Mouse (Mus musculus) kidney, embryonic 15.5 days (tissue): ENCODE results near the gene H2afx. TPM values are rescaled to one million over a fixed set of nuclear protein-coding genes. Genes with fewer than 3 reads are reported as not detected.
"Not testable (repeated sequence)": the region's sequence is repeated elsewhere in the genome, so short reads cannot be mapped to it uniquely, and the experiment has no call there.

Source experiments
- ATAC-seq: fragments of 200-750 bp; cut with Nextera tagmentation; replicated peaks from 2 replicates; pipeline ENCODE4 v1.8.0; 2017; ENCODE audit warnings: moderate TSS enrichment; ENCODE audit not compliant: low FRiP score
- H3K27ac ChIP-seq: fragments of 300-500 bp; sonication (generic); 2 replicates; pipeline ENCODE4 v1.5.1; 2015; ENCODE audit warnings: mild to moderate bottlenecking, inconsistent platforms
- H3K27me3 ChIP-seq: fragments of 300-500 bp; sonication (generic); 2 replicates; pipeline ENCODE4 v1.6.1; 2015; ENCODE audit warnings: inconsistent platforms
- H3K36me3 ChIP-seq: fragments of 300-500 bp; sonication (generic); 2 replicates; pipeline ENCODE4 v1.6.1; 2015; ENCODE audit warnings: inconsistent platforms
- H3K4me1 ChIP-seq: fragments of 300-500 bp; sonication (generic); 2 replicates; pipeline ENCODE4 v1.6.1; 2015; ENCODE audit warnings: inconsistent platforms
- H3K4me2 ChIP-seq: fragments of 300-500 bp; sonication (generic); 2 replicates; pipeline ENCODE4 v1.6.1; 2015; ENCODE audit warnings: moderate library complexity, mild to moderate bottlenecking, inconsistent platforms
- H3K4me3 ChIP-seq: fragments of 300-500 bp; sonication (generic); replicated peaks from 2 replicates; pipeline ENCODE4 v1.5.1; 2015; ENCODE audit warnings: mild to moderate bottlenecking, inconsistent platforms
- H3K9ac ChIP-seq: fragments of 300-500 bp; sonication (generic); 2 replicates; pipeline ENCODE4 v1.6.1; 2015; ENCODE audit warnings: mild to moderate bottlenecking, inconsistent platforms
- H3K9me3 ChIP-seq: fragments of 300-500 bp; sonication (generic); replicated peaks from 2 replicates; pipeline ENCODE4 v1.6.1; 2016; ENCODE audit warnings: inconsistent platforms
- WGBS: fragments of 180-500 bp; shearing (Covaris S2); methylation state at CpG from one replicate; pipeline ENCODE4 v1.1.7; 2015; ENCODE audit warnings: mixed read lengths; 5-methylcytosine and 5-hydroxymethylcytosine counted together
- polyA plus RNA-seq: library from polyadenylated mRNA; unstranded; fragments of >200 nt; fragmentation: Nextera tagmentation; extraction: Ambion mirVana; gene quantifications from 2 replicates; pipeline ENCODE4 v1.2.1, GENCODE M21; 2015

The H2afx gene
- polyA plus RNA-seq, 1 experiment from 2014 or later, result 426 TPM

DNA sequence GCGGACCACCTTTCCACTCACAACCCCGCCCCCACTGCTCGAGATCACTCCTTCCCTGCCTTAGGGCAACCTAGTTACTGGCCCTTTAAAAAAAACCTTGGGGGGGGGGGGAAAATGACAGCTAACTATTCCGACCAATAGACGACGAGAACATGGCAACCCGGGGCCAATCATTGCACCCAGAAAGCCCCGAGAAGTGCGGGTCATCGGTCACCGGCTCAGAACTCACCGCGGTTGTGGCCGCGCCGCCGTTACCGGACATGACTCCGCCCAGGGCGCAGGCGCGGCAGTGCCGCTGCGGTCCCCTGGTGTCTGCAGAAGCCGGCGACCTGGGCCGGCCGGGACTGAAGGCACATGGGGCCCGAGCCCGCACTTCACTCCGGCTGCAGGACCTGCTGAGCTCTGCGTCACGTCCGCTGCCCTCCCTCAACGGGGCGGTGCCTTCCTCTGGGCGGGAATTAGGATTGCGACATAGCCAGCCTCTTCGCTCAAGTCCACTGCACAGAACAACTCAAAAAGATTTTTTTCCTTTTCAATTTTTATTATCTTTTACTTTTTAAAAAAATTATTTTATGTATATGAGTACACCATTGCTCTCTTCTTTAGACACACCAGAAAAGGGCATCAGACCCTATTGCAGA, 9.4 kb downstream of the H2afx start, which contains the start of gene Hmbs:
Gene Hmbs (minus strand): TSS at position 448 of the 641 bp plus-strand sequence.
- ATAC-seq, result peak; percentile 95

DNA sequence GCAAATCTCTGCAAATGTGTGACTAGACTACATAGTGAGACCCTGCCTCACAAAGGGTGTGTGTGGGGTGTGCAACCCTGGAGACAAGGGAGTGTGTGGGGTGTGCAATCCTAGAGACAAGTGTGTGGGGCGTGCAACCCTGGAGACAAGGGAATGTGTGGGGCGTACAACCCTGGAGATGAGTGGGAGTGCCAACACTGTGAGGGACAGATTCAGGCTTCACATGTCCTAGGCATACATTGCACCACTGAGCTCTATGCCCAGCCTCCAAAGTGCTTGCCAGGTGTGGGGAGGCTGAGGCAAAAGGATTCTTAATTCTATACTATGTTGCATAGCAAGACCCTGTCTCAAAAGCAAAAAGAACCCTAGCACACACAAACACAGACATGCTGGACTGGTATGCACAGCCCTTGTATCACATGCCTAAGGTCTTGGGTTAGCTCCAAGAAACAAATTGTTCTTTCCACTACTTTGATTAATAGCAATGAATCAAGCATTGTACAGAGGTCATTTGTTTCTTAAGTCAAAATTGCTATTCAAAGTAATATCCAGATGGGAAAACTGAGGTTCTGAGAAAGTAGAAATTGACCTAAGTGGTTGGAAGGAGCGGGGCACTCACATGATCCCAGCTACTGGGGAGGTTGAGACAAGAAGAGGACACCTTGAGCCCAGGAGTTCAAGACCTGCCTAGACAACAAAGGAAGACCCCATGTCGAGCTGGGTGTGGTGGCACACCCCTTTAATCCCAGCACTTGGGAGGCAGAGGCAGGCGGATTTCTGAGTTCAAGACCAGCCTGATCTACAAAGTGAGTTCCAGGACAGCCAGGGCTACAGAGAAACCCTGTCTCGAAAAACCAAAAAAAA, 11.3 kb downstream of the H2afx start:
- no peak overlapping the region for H3K4me3 ChIP-seq
- no peak overlapping the region for H3K4me2 ChIP-seq
- WGBS, result 92% methylated on average over 6 of the region's 6 CpGs
- ATAC-seq, result no peak
- H3K27ac ChIP-seq, result no peak overlapping the region
- H3K9ac ChIP-seq, result no peak overlapping the region
- no peaks in the 10 kb centered on the region for H3K9me3 ChIP-seq
- peaks cover 52% of the 10 kb centered on the region for H3K36me3 ChIP-seq
- H3K27me3 ChIP-seq, result no peaks in the 10 kb centered on the region
- peaks cover 18% of the 10 kb centered on the region for H3K4me1 ChIP-seq

More for the DNA sequence above, 9.4 kb downstream of the H2afx start, which contains the start of gene Hmbs:
- Histone ChIP-seq H3K36me3 (peaks cover 50% of the 10 kb centered on the region), H3K27ac (peak within 1 kb of the TSS; percentile 100), H3K4me3 (peak within 1 kb of the TSS; percentile 95), H3K4me2 (peak within 1 kb of the TSS; percentile 77), H3K9ac (peak within 1 kb of the TSS; percentile 91), H3K27me3 (no peaks in the 10 kb centered on the region), H3K4me1 (peaks cover 18% of the 10 kb centered on the region), H3K9me3 (no peaks in the 10 kb centered on the region)
- WGBS, result 0% methylated on average over 39 of the region's 39 CpGs

DNA sequence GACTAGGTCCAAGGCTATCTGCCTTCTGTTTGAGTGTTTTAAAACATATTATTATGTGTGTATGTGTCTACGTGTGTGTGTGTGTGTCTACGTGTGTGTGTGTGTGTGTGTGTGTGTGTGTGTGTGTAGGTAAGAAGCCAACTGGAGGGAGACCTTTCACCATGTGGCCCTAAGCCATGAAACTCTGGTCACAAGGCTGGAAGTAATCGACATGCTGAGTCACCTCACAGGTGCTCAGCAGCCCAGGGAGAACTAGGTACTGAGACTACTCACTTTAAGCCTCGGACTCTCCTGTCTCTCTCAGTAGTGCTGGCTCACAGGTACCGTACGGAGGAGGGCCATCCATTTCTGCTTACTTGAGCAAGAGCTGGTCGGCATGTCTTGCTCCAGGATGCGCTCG, 12.7 kb downstream of the H2afx start:
- H3K9me3 ChIP-seq, result no peaks in the 10 kb centered on the region
- peaks cover 57% of the 10 kb centered on the region for H3K36me3 ChIP-seq
- no peak overlapping the region for H3K4me2 ChIP-seq
- no peak overlapping the region for H3K9ac ChIP-seq
- H3K4me1 ChIP-seq, result peaks cover 16% of the 10 kb centered on the region
- H3K27me3 ChIP-seq, result no peaks in the 10 kb centered on the region
- H3K27ac ChIP-seq, result no peak overlapping the region
- WGBS, result 90% methylated on average over 9 of the region's 9 CpGs
- H3K4me3 ChIP-seq, result no peak overlapping the region
- ATAC-seq, result no peak

DNA sequence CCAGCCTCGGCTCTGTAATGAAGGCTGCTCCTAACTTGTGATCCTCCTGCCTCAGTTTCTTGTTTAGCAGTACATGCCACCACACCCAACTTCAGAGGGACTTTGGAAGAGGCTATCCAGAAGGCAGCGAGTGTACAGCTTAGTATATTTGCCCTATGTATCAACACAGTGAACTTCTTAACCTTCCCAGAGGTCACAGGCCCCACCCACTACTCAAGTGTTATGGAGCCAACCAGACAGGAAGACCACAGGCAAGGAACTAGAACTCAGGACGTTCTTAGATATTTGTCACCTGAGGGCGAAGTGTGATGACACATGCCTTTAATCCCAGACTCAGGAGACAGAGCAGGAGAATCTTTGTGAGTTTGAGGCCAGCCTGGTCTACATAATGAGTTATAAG, 13.1 kb downstream of the H2afx start:
- Histone ChIP-seq H3K27ac (no peak overlapping the region), H3K4me1 (peaks cover 11% of the 10 kb centered on the region), H3K27me3 (no peaks in the 10 kb centered on the region), H3K9me3 (no peaks in the 10 kb centered on the region), H3K9ac (no peak overlapping the region), H3K4me2 (no peak overlapping the region), H3K36me3 (peaks cover 62% of the 10 kb centered on the region), H3K4me3 (no peak overlapping the region)
- WGBS, result 91% methylated on average over 4 of the region's 4 CpGs
- no peak for ATAC-seq

DNA sequence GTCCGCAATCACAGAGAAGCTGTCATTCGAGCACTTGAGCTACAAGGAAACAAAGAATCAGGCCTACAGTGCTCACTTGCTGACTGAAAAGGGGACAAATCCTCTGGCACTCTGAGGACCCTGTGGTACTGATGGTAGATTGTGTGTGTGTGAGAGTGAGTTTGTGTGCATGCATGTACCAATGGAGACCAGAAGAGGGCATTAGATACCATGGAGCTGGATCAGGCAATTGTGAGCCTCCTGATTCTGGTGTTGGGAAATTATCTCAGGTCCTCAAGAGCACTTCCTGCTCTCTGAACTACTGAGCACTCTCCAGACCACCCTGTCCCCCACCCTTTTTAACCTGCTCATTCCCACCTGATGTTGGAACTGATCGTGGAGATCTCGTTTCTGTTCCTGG, 14.1 kb downstream of the H2afx start:
- ATAC-seq, result no peak
- peaks cover 71% of the 10 kb centered on the region for H3K36me3 ChIP-seq
- WGBS, result 97% methylated on average over 4 of the region's 4 CpGs

GRCm38 (mm10) chr9:44351396-44351795, 16.9 kb downstream of the H2afx start:
- Histone ChIP-seq H3K27ac (no peak overlapping the region), H3K36me3 (peaks cover 98% of the 10 kb centered on the region), H3K27me3 (no peaks in the 10 kb centered on the region), H3K4me2 (no peak overlapping the region), H3K4me1 (no peaks in the 10 kb centered on the region), H3K9me3 (no peaks in the 10 kb centered on the region), H3K9ac (no peak overlapping the region), H3K4me3 (no peak overlapping the region)
- ATAC-seq, result no peak
- WGBS, result 94% methylated on average over 4 of the region's 4 CpGs

More for the DNA sequence above, 14.1 kb downstream of the H2afx start:
- H3K4me2 ChIP-seq, result no peak overlapping the region
- no peak overlapping the region for H3K9ac ChIP-seq
- H3K4me1 ChIP-seq, result peaks cover 3% of the 10 kb centered on the region; the same call in 1 of the 2 replicates
- H3K27me3 ChIP-seq, result no peaks in the 10 kb centered on the region
- no peak overlapping the region for H3K4me3 ChIP-seq
- H3K9me3 ChIP-seq, result no peaks in the 10 kb centered on the region
- no peak overlapping the region for H3K27ac ChIP-seq

DNA sequence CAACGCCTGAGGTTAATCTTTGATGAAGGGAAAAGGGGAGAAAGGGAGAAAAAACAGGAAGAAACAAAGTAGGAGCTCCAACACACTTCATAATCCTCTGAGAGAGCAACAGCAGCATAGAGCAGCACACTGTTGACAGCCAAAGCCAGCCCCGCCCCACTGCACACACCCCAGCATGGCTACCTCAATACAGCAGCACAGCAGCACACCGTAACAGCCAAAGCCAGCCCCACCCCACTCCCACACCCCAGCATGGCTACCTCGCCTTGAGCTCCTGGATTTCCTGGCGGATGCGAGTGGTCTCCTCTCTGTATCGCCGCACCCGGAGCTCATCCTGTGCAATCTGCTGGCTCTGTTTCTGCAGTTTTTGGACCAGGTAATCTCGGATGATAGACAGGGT, 17.8 kb downstream of the H2afx start:
- Histone ChIP-seq H3K27me3 (no peaks in the 10 kb centered on the region), H3K36me3 (peaks cover 98% of the 10 kb centered on the region), H3K27ac (no peak overlapping the region), H3K4me3 (no peak overlapping the region), H3K4me1 (no peaks in the 10 kb centered on the region), H3K4me2 (no peak overlapping the region), H3K9me3 (no peaks in the 10 kb centered on the region), H3K9ac (no peak overlapping the region)
- 91% methylated on average over 10 of the region's 10 CpGs for WGBS
- ATAC-seq, result no peak

GRCm38 (mm10) chr9:44353142-44353541, 18.6 kb downstream of the H2afx start:
- no peak overlapping the region for H3K9ac ChIP-seq
- 95% methylated on average over 6 of the region's 6 CpGs for WGBS

GRCm38 (mm10) chr9:44357207-44357606, 22.7 kb downstream of the H2afx start:
- Histone ChIP-seq H3K9ac (no peak overlapping the region), H3K4me1 (peaks cover 8% of the 10 kb centered on the region), H3K27me3 (no peaks in the 10 kb centered on the region), H3K4me3 (no peak overlapping the region), H3K4me2 (no peak overlapping the region), H3K9me3 (no peaks in the 10 kb centered on the region), H3K36me3 (peaks cover 77% of the 10 kb centered on the region), H3K27ac (no peak overlapping the region)
- 73% methylated on average over 4 of the region's 4 CpGs for WGBS
- no peak for ATAC-seq

More at GRCm38 (mm10) chr9:44353142-44353541, 18.6 kb downstream of the H2afx start:
- no peaks in the 10 kb centered on the region for H3K9me3 ChIP-seq
- peaks cover 98% of the 10 kb centered on the region for H3K36me3 ChIP-seq
- ATAC-seq, result no peak
- no peaks in the 10 kb centered on the region for H3K4me1 ChIP-seq
- H3K27me3 ChIP-seq, result no peaks in the 10 kb centered on the region
- no peak overlapping the region for H3K4me2 ChIP-seq
- no peak overlapping the region for H3K27ac ChIP-seq
- H3K4me3 ChIP-seq, result no peak overlapping the region

DNA sequence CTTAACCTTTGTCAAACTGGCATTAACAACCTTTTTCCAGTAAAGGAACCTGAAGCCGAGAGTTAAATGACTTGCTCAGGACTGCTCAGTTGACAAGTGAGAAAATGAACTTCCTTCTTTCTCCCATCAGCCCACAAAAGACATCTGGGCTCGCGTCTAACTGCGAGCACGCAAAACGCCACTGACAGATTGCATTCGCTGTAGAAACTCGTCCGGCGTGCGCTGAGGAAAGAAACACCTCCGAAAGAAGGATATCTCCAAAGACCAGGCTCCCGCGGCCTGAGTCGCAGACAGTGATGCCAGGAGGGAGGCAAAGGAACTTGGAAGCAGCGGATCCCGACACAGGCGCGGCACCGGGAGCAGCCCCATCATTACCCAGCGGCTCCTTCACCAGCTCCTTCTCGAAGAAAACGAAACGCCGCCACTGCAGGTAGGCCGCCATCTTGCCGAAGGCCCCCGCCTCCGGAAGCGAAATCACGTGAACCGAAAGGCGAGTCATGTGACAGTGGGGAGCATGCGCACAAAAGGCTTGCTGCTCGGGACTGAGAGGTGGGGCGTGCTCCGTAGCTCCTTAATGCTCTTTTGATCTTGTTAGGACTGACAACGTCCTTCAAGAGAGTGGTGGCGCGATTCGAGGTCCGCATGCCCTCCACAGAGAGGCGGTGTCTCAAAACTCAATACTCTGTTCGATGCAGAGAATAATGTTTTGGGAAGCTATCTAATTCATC, 26.9 kb downstream of the H2afx start, which contains the start of gene Vps11:
Gene Vps11 (minus strand): TSS at position 481 of the 728 bp plus-strand sequence.
- peak; percentile 89 for ATAC-seq

DNA sequence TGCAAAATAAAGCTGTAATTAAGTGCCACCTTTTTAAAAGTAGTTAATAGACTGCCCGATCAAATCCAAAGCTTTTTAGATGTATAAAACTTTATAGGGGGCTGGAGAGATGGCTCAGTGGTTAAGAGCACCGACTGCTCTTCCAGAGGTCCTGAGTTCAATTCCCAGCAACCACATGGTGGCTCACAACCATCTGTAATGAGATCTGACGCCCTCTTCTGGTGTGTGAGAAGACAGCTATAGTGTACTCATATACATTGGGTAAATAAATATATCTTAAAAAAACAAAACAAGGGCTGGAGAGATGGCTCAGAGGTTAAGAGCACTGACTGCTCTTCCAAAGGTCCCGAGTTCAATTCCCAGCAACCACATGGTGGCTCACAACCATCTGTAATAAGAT, 27.4 kb downstream of the H2afx start:
- peak overlapping the region; percentile 76 for H3K4me2 ChIP-seq
- not testable (repeated sequence) for H3K4me1 ChIP-seq, H3K9me3 ChIP-seq, H3K27me3 ChIP-seq
- WGBS, result 43% methylated on average over 4 of the region's 4 CpGs
- peak; percentile 40; the same call in 1 of the 2 replicates for ATAC-seq
- peak overlapping the region; percentile 85 for H3K9ac ChIP-seq
- H3K4me3 ChIP-seq, result peak overlapping the region; percentile 80
- H3K27ac ChIP-seq, result peak overlapping the region; percentile 80
- H3K36me3 ChIP-seq, result peaks cover 29% of the 10 kb centered on the region

More for the DNA sequence above, 26.9 kb downstream of the H2afx start, which contains the start of gene Vps11:
- H3K9me3 ChIP-seq, result no peaks in the 10 kb centered on the region
- H3K27ac ChIP-seq, result peak within 1 kb of the TSS; percentile 80
- H3K9ac ChIP-seq, result peak within 1 kb of the TSS; percentile 85
- H3K4me2 ChIP-seq, result peak within 1 kb of the TSS; percentile 76
- peak within 1 kb of the TSS; percentile 80 for H3K4me3 ChIP-seq
- H3K4me1 ChIP-seq, result peaks cover 8% of the 10 kb centered on the region
- H3K27me3 ChIP-seq, result no peaks in the 10 kb centered on the region
- H3K36me3 ChIP-seq, result peaks cover 35% of the 10 kb centered on the region
- under 1% methylated on average over 44 of the region's 44 CpGs for WGBS
